Comparison of ENCODE assay signal across 8 mouse cellular contexts in the genomic region with DNA sequence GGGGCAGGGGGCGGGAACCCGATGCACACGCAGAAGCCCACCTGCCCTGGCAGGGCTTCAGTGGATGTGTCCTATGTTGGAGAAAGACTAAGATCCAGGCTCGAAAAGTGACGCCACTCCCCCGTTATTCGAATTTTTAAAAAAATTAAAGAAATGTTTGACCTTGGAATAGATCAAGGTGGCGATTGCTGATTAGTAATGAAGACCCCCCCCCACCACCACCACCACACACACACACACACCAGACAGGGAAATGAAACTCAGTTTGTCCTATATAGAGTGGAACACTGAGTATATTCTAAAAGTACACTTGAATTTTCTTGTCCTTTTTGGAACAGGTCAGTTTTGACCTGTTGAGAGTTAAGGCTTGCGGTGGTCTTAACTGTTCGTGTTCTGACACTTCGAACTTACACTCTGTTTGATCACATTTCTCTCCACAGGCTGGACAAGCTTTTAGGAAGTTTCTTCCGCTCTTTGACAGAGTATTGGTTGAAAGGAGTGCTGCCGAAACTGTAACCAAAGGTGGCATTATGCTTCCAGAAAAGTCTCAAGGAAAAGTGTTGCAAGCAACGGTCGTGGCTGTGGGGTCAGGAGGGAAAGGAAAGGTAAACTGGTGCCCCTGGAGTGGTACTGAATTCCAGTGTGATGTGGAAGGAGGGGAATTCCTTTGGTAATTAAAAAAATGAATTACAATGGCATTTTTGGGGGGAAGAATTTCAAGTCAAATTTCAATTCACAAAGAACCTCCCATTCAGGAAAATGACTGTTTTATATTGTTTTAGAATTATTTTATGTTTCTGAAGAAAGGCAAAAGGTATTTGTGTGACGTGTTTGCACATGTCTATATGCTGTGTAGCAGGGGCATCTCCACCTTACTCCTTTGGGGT. TPM values are rescaled to one million over a fixed set of nuclear protein-coding genes. Genes with fewer than 3 reads are reported as not detected.
A peak's percentile ranks its signal among the peaks of the same experiment; 100 is the strongest.
DNase-seq lines count a peak whose midpoint lies in the region; ATAC-seq and TF ChIP-seq lines count a peak whose summit lies in the region.

No protein-coding gene starts in this region.

- no peaks in the 10 kb centered on the region for H3K27me3 ChIP-seq in lung, embryonic 16.5 days (ENCODE audit: control insufficient read depth, insufficient read depth, low read depth, low read length)
- H3K27me3 ChIP-seq in embryonic facial prominence, embryonic 15.5 days: no peaks in the 10 kb centered on the region
- no peaks in the 10 kb centered on the region for H3K27me3 ChIP-seq in intestine, postnatal 0 days (replicated peaks; ENCODE audit: control insufficient read depth, insufficient read depth, low read length)

- peaks cover 25% of the 10 kb centered on the region for H3K4me1 ChIP-seq in lung, embryonic 16.5 days (replicated peaks; ENCODE audit: control insufficient read depth, insufficient read depth, low read length)
- H3K4me1 ChIP-seq in embryonic facial prominence, embryonic 15.5 days: peaks cover 32% of the 10 kb centered on the region
- peaks cover 5% of the 10 kb centered on the region for H3K4me1 ChIP-seq in intestine, postnatal 0 days (replicated peaks; ENCODE audit: control insufficient read depth, insufficient read depth, low read length)
- peaks cover 4% of the 10 kb centered on the region for H3K4me1 ChIP-seq in olfactory bulb, adult 2 months (ENCODE audit: control insufficient read depth, insufficient read depth, low read length)

- no peak for ATAC-seq in lung, embryonic 16.5 days (ENCODE audit: low read depth)
- no peak for ATAC-seq in embryonic facial prominence, embryonic 15.5 days (ENCODE audit: insufficient number of reproducible peaks, low FRiP score, low TSS enrichment, low read depth)
- ATAC-seq in intestine, postnatal 0 days: no peak

- DNase-seq in lung, postnatal 4 days: no peak
- DNase-seq in retina, embryonic 14.5 days (ENCODE audit: low spot score): no peak
- no peak for DNase-seq in cerebellum, adult 11-12 months
- DNase-seq in cerebellum, postnatal 25 days: no peak

- peak overlapping the region; percentile 87 for H3K4me2 ChIP-seq in lung, embryonic 16.5 days (ENCODE audit: low read depth, low read length)
- peak overlapping the region; percentile 70 for H3K4me2 ChIP-seq in embryonic facial prominence, embryonic 15.5 days (replicated peaks)
- H3K4me2 ChIP-seq in intestine, postnatal 0 days (replicated peaks; ENCODE audit: low read depth): peak overlapping the region; percentile 69

- WGBS in lung, embryonic 16.5 days: 4% methylated on average over 16 of the region's 16 CpGs
- WGBS in embryonic facial prominence, embryonic 15.5 days: 6% methylated on average over 16 of the region's 16 CpGs
- WGBS in intestine, postnatal 0 days: 4% methylated on average over 16 of the region's 16 CpGs
- 5% methylated on average over 16 of the region's 16 CpGs for WGBS in olfactory bulb, adult 2 months

- H3K9ac ChIP-seq in lung, embryonic 16.5 days (ENCODE audit: low read length): peak overlapping the region; percentile 96
- peak overlapping the region; percentile 71 for H3K9ac ChIP-seq in embryonic facial prominence, embryonic 15.5 days
- peak overlapping the region; percentile 92 for H3K9ac ChIP-seq in intestine, postnatal 0 days (ENCODE audit: low read depth, low read length)

- TF ChIP-seq CTCF in intestine, postnatal 0 days (IDR thresholded peaks at IDR 0.05; ENCODE audit: low read depth): no peak
- TF ChIP-seq CTCF in olfactory bulb, adult 2 months (IDR thresholded peaks at IDR 0.05; ENCODE audit: insufficient read depth, low read depth, low read length): no peak

- no peak for TF ChIP-seq POLR2A in olfactory bulb, adult 2 months (IDR thresholded peaks at IDR 0.05; ENCODE audit: insufficient read depth, low read depth, low read length)

- peak overlapping the region; percentile 97 for H3K27ac ChIP-seq in lung, embryonic 16.5 days (ENCODE audit: low read length)
- peak overlapping the region; percentile 95 for H3K27ac ChIP-seq in embryonic facial prominence, embryonic 15.5 days (replicated peaks)
- peak overlapping the region; percentile 95 for H3K27ac ChIP-seq in intestine, postnatal 0 days (ENCODE audit: low read depth, low read length)
- H3K27ac ChIP-seq in olfactory bulb, adult 2 months (ENCODE audit: insufficient read depth, low read depth, low read length): peak overlapping the region; percentile 40

- H3K4me3 ChIP-seq in lung, embryonic 16.5 days (ENCODE audit: low read length): peak overlapping the region; percentile 99
- peak overlapping the region; percentile 96 for H3K4me3 ChIP-seq in embryonic facial prominence, embryonic 15.5 days (replicated peaks)
- H3K4me3 ChIP-seq in intestine, postnatal 0 days (ENCODE audit: low read depth, low read length): peak overlapping the region; percentile 92
- peak overlapping the region; percentile 95 for H3K4me3 ChIP-seq in olfactory bulb, adult 2 months (ENCODE audit: insufficient read depth, low read depth, low read length)

- no peaks in the 10 kb centered on the region for H3K9me3 ChIP-seq in lung, embryonic 16.5 days (ENCODE audit: control insufficient read depth, low read length)
- no peaks in the 10 kb centered on the region for H3K9me3 ChIP-seq in embryonic facial prominence, embryonic 15.5 days (replicated peaks)
- H3K9me3 ChIP-seq in intestine, postnatal 0 days (ENCODE audit: control insufficient read depth): no peaks in the 10 kb centered on the region

- peaks cover 12% of the 10 kb centered on the region for H3K36me3 ChIP-seq in lung, embryonic 16.5 days (ENCODE audit: control insufficient read depth, insufficient read depth, low read length)
- H3K36me3 ChIP-seq in embryonic facial prominence, embryonic 15.5 days: peaks cover 30% of the 10 kb centered on the region
- H3K36me3 ChIP-seq in intestine, postnatal 0 days (ENCODE audit: control insufficient read depth, insufficient read depth): peaks cover 21% of the 10 kb centered on the region; the same call in 1 of the 2 replicates

RNA-seq across cellular contexts. Expression of gene Hspd1, which starts 0.8 kb away (rescaled TPM):
- 253 and 283 TPM in 2 replicates for polyA plus RNA-seq in lung, embryonic 16.5 days (2015; fragmentation: Nextera tagmentation; extraction: Ambion mirVana)
- polyA plus RNA-seq in embryonic facial prominence, embryonic 15.5 days (2015; fragmentation: Nextera tagmentation; extraction: Ambion mirVana): 298 and 303 TPM in 2 replicates
- polyA plus RNA-seq in intestine, postnatal 0 days (2015; fragmentation: Nextera tagmentation; extraction: Ambion mirVana): 163 and 164 TPM in 2 replicates
- not detected in 2 replicates for polyA plus RNA-seq in olfactory bulb, adult 2 months (2012; ENCODE audit: insufficient read depth, insufficient read length, low replicate concordance, missing spikeins)

RNA-seq across cellular contexts. Expression of gene Hspe1, which starts 0.9 kb away (rescaled TPM):
- 245 and 281 TPM in 2 replicates for polyA plus RNA-seq in lung, embryonic 16.5 days (2015; fragmentation: Nextera tagmentation; extraction: Ambion mirVana)
- 292 and 314 TPM in 2 replicates for polyA plus RNA-seq in embryonic facial prominence, embryonic 15.5 days (2015; fragmentation: Nextera tagmentation; extraction: Ambion mirVana)
- 395 and 427 TPM in 2 replicates for polyA plus RNA-seq in intestine, postnatal 0 days (2015; fragmentation: Nextera tagmentation; extraction: Ambion mirVana)
- polyA plus RNA-seq in olfactory bulb, adult 2 months (2012; ENCODE audit: insufficient read depth, insufficient read length, low replicate concordance, missing spikeins): not detected in 2 replicates

RNA-seq across cellular contexts. Expression of gene Coq10b, which starts 36.3 kb away (rescaled TPM):
- 18.0 and 19.2 TPM in 2 replicates for polyA plus RNA-seq in lung, embryonic 16.5 days (2015; fragmentation: Nextera tagmentation; extraction: Ambion mirVana)
- polyA plus RNA-seq in embryonic facial prominence, embryonic 15.5 days (2015; fragmentation: Nextera tagmentation; extraction: Ambion mirVana): 18.4 and 18.9 TPM in 2 replicates
- 25.8 and 29.7 TPM in 2 replicates for polyA plus RNA-seq in intestine, postnatal 0 days (2015; fragmentation: Nextera tagmentation; extraction: Ambion mirVana)
- not detected in 2 replicates for polyA plus RNA-seq in olfactory bulb, adult 2 months (2012; ENCODE audit: insufficient read depth, insufficient read length, low replicate concordance, missing spikeins)

RNA-seq across cellular contexts. Expression of gene Mob4, which starts 42.2 kb away (rescaled TPM):
- polyA plus RNA-seq in lung, embryonic 16.5 days (2015; fragmentation: Nextera tagmentation; extraction: Ambion mirVana): 143 and 145 TPM in 2 replicates
- 126 and 134 TPM in 2 replicates for polyA plus RNA-seq in embryonic facial prominence, embryonic 15.5 days (2015; fragmentation: Nextera tagmentation; extraction: Ambion mirVana)
- polyA plus RNA-seq in intestine, postnatal 0 days (2015; fragmentation: Nextera tagmentation; extraction: Ambion mirVana): 87.1 and 95.3 TPM in 2 replicates
- polyA plus RNA-seq in olfactory bulb, adult 2 months (2012; ENCODE audit: insufficient read depth, insufficient read length, low replicate concordance, missing spikeins): 125 TPM in 1 of 2 replicates, not detected in the other

Comparison
In these comparisons a context has a peak if more than half of its experiments do, and no peak if none do; other contexts are left out.
1. H3K27ac ChIP-seq: peak in every context shown above with its lines; median percentile 97 in lung, embryonic 16.5 days; 95 in embryonic facial prominence, embryonic 15.5 days; 95 in intestine, postnatal 0 days; 40 in olfactory bulb, adult 2 months.
2. RNA of gene Hspe1, which starts 0.9 kb away (polyA plus RNA-seq): 395 to 427 TPM in intestine, postnatal 0 days, 292 to 314 TPM in embryonic facial prominence, embryonic 15.5 days and 245 to 281 TPM in lung, embryonic 16.5 days; not detected in olfactory bulb, adult 2 months; every median in the first group is over 100 times any median in the second.
3. RNA of gene Coq10b, which starts 36.3 kb away (polyA plus RNA-seq): 25.8 to 29.7 TPM in intestine, postnatal 0 days, 18.4 to 18.9 TPM in embryonic facial prominence, embryonic 15.5 days and 18.0 to 19.2 TPM in lung, embryonic 16.5 days; not detected in olfactory bulb, adult 2 months; every median in the first group is over 10 times any median in the second.
4. Peak in every context shown above with its lines, with median percentiles within 50 percentile points of each other: H3K4me2 ChIP-seq, H3K4me3 ChIP-seq and H3K9ac ChIP-seq.